Mouse (Mus musculus): ENCODE measurements around the gene Gm47959. TPM values are rescaled to one million over a fixed set of nuclear protein-coding genes. Genes with fewer than 3 reads are reported as not detected.

Gene Gm47959
- polyA plus RNA-seq, 1 experiment from 2014 or later = not detected

GRCm38 (mm10) chr1:82992093-82992492 is 8.3 kb upstream of the Gm47959 start:
- H3K4me3 ChIP-seq = no peak overlapping the region
- H3K9me3 ChIP-seq (replicated peaks) = no peaks in the 10 kb centered on the region
- no peaks in the 10 kb centered on the region for H3K27me3 ChIP-seq (ENCODE audit: low read depth, poor library complexity, severe bottlenecking)
- no peaks in the 10 kb centered on the region for H3K36me3 ChIP-seq
- no peak overlapping the region for H3K27ac ChIP-seq
- H3K4me1 ChIP-seq = no peaks in the 10 kb centered on the region
- 93% methylated on average over 6 of the region's 6 CpGs for WGBS
- no peak for DNase-seq (ENCODE audit: low spot score)

- Histone ChIP-seq H3K36me3 (no peaks in the 10 kb centered on the region), H3K27ac (no peak overlapping the region), H3K4me1 (no peaks in the 10 kb centered on the region), H3K4me3 (no peak overlapping the region), H3K27me3 (ENCODE audit: low read depth, poor library complexity, severe bottlenecking) (no peaks in the 10 kb centered on the region), H3K9me3 (replicated peaks) (no peaks in the 10 kb centered on the region)
- no peak for DNase-seq (ENCODE audit: low spot score)
- 92% methylated on average over 3 of the region's 3 CpGs for WGBS
Measured at GRCm38 (mm10) chr1:82993947-82994346, 6.4 kb upstream of the Gm47959 start.

GRCm38 (mm10) chr1:83006218-83007179 is 6.2 kb downstream of the Gm47959 start:
- Histone ChIP-seq H3K36me3 (no peaks in the 10 kb centered on the region), H3K4me3 (no peak overlapping the region), H3K27ac (no peak overlapping the region), H3K9me3 (replicated peaks) (no peaks in the 10 kb centered on the region), H3K27me3 (ENCODE audit: low read depth, poor library complexity, severe bottlenecking) (no peaks in the 10 kb centered on the region), H3K4me1 (no peaks in the 10 kb centered on the region)
- WGBS = 90% methylated on average over 8 of the region's 8 CpGs
- DNase-seq (ENCODE audit: low spot score) = no peak

- Histone ChIP-seq H3K4me1 (no peaks in the 10 kb centered on the region), H3K36me3 (no peaks in the 10 kb centered on the region), H3K27me3 (ENCODE audit: low read depth, poor library complexity, severe bottlenecking) (no peaks in the 10 kb centered on the region), H3K9me3 (replicated peaks) (no peaks in the 10 kb centered on the region), H3K4me3 (no peak overlapping the region), H3K27ac (no peak overlapping the region)
- 80% methylated on average over 6 of the region's 6 CpGs for WGBS
- no peak for DNase-seq (ENCODE audit: low spot score)
Measured at GRCm38 (mm10) chr1:83007471-83007870, 7.1 kb downstream of the Gm47959 start.

GRCm38 (mm10) chr1:83014477-83014876 is 14.1 kb downstream of the Gm47959 start:
- Histone ChIP-seq H3K4me1 (no peaks in the 10 kb centered on the region), H3K27me3 (ENCODE audit: low read depth, poor library complexity, severe bottlenecking) (no peaks in the 10 kb centered on the region), H3K4me3 (no peak overlapping the region), H3K36me3 (no peaks in the 10 kb centered on the region), H3K9me3 (replicated peaks) (no peaks in the 10 kb centered on the region), H3K27ac (no peak overlapping the region)
- 92% methylated on average over 3 of the region's 3 CpGs for WGBS
- no peak for DNase-seq (ENCODE audit: low spot score)

GRCm38 (mm10) chr1:83015329-83015879 is 15.1 kb downstream of the Gm47959 start:
- no peak overlapping the region for H3K27ac ChIP-seq
- no peaks in the 10 kb centered on the region for H3K9me3 ChIP-seq (replicated peaks)
- no peak overlapping the region for H3K4me3 ChIP-seq
- no peaks in the 10 kb centered on the region for H3K27me3 ChIP-seq (ENCODE audit: low read depth, poor library complexity, severe bottlenecking)
- no peaks in the 10 kb centered on the region for H3K4me1 ChIP-seq
- no peak for DNase-seq (ENCODE audit: low spot score)
- WGBS = 81% methylated on average over 10 of the region's 10 CpGs
- no peaks in the 10 kb centered on the region for H3K36me3 ChIP-seq

GRCm38 (mm10) chr1:83016556-83016955 is 16.2 kb downstream of the Gm47959 start:
- WGBS = 78% methylated on average over 1 of the region's 1 CpGs
- no peaks in the 10 kb centered on the region for H3K4me1 ChIP-seq
- H3K4me3 ChIP-seq = no peak overlapping the region
- no peak for DNase-seq (ENCODE audit: low spot score)
- H3K27me3 ChIP-seq (ENCODE audit: low read depth, poor library complexity, severe bottlenecking) = no peaks in the 10 kb centered on the region
- no peak overlapping the region for H3K27ac ChIP-seq
- H3K9me3 ChIP-seq (replicated peaks) = no peaks in the 10 kb centered on the region
- H3K36me3 ChIP-seq = no peaks in the 10 kb centered on the region

- peaks cover 14% of the 10 kb centered on the region for H3K4me1 ChIP-seq
- no peaks in the 10 kb centered on the region for H3K9me3 ChIP-seq (replicated peaks)
- no peak overlapping the region for H3K27ac ChIP-seq
- WGBS = 65% methylated on average over 1 of the region's 1 CpGs
- no peaks in the 10 kb centered on the region for H3K36me3 ChIP-seq
- H3K27me3 ChIP-seq (ENCODE audit: low read depth, poor library complexity, severe bottlenecking) = no peaks in the 10 kb centered on the region
- no peak for DNase-seq (ENCODE audit: low spot score)
- no peak overlapping the region for H3K4me3 ChIP-seq
Measured at GRCm38 (mm10) chr1:83031950-83032349, 31.6 kb downstream of the Gm47959 start.

GRCm38 (mm10) chr1:83032508-83032907 is 32.2 kb downstream of the Gm47959 start:
- no peak for DNase-seq (ENCODE audit: low spot score)
- Histone ChIP-seq H3K27ac (no peak overlapping the region), H3K36me3 (no peaks in the 10 kb centered on the region), H3K27me3 (ENCODE audit: low read depth, poor library complexity, severe bottlenecking) (no peaks in the 10 kb centered on the region), H3K4me3 (no peak overlapping the region), H3K4me1 (peaks cover 14% of the 10 kb centered on the region), H3K9me3 (replicated peaks) (no peaks in the 10 kb centered on the region)
- WGBS = 92% methylated on average over 6 of the region's 6 CpGs

GRCm38 (mm10) chr1:83034509-83034908 is 34.2 kb downstream of the Gm47959 start:
- no peak overlapping the region for H3K27ac ChIP-seq
- H3K27me3 ChIP-seq (ENCODE audit: low read depth, poor library complexity, severe bottlenecking) = no peaks in the 10 kb centered on the region
- DNase-seq (ENCODE audit: low spot score) = no peak
- H3K4me1 ChIP-seq = peaks cover 27% of the 10 kb centered on the region
- no peak overlapping the region for H3K4me3 ChIP-seq
- H3K9me3 ChIP-seq (replicated peaks) = no peaks in the 10 kb centered on the region
- 59% methylated on average over 5 of the region's 5 CpGs for WGBS
- H3K36me3 ChIP-seq = no peaks in the 10 kb centered on the region

GRCm38 (mm10) chr1:83036892-83037667 is 36.7 kb downstream of the Gm47959 start:
- Histone ChIP-seq H3K4me1 (peaks cover 27% of the 10 kb centered on the region), H3K36me3 (no peaks in the 10 kb centered on the region), H3K4me3 (no peak overlapping the region), H3K9me3 (replicated peaks) (no peaks in the 10 kb centered on the region), H3K27ac (no peak overlapping the region), H3K27me3 (ENCODE audit: low read depth, poor library complexity, severe bottlenecking) (no peaks in the 10 kb centered on the region)
- WGBS = 77% methylated on average over 11 of the region's 11 CpGs
- no peak for DNase-seq (ENCODE audit: low spot score)

GRCm38 (mm10) chr1:83038109-83038672 is 37.8 kb downstream of the Gm47959 start, which contains the start of gene Slc19a3:
Gene Slc19a3, minus strand, starts transcription at chr1:83038448.
- Histone ChIP-seq H3K27me3 (ENCODE audit: low read depth, poor library complexity, severe bottlenecking) (no peaks in the 10 kb centered on the region), H3K4me1 (peaks cover 27% of the 10 kb centered on the region), H3K9me3 (replicated peaks) (no peaks in the 10 kb centered on the region), H3K4me3 (peak within 1 kb of the TSS; percentile 58), H3K36me3 (no peaks in the 10 kb centered on the region), H3K27ac (peak within 1 kb of the TSS; percentile 75)
- DNase-seq (ENCODE audit: low spot score) = peak; percentile 67
- under 1% methylated on average over 25 of the region's 25 CpGs for WGBS
